Mouse (Mus musculus): ENCODE data around the gene Oxct1. TPM values are rescaled to one million over a fixed set of nuclear protein-coding genes. Genes with fewer than 3 reads are reported as not detected.
A peak's percentile ranks its signal among the peaks of the same experiment; 100 is the strongest.

The Oxct1 gene
- polyA plus RNA-seq, 1 experiment: 31.6 TPM

DNA sequence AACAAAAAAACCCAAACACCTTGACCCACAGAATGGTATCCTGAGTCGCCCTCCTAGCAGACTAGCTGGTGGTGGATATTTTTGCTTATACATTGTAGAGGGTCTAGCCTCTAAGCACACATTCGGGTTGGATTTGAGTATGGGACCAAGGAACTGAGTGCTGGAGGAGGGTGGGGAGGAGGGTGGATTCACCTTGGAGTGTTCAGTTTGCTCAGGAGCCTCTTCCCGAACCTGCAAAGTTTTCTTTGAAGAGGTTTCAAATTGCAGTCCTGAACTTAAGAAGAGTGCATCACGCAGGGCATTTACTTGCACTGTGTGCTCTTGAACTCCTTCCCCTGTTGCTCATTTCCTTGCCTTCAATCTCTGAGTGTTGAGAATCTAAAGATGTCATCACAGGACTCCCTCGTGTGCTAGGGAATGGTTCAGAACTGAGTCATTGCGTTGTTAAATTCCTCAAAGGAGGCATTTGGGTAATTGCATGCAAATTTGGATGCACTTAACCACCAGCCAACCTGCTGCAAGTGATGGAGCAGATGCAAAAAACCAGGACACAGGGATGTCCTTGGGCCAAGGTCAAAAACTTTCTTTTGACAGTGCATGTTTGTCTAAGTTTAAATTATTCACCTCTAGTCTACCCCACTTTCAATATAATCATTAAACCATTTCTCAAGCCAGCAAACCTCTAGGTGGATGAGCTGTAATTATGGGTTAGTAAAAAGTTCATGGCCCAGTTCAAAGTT, 1.7 kb downstream of the Oxct1 start:
- Histone ChIP-seq H3K36me3 (ENCODE audit: control insufficient read depth, insufficient read depth, low read length) (no peaks in the 10 kb centered on the region), H3K4me1 (replicated peaks; ENCODE audit: control insufficient read depth, insufficient read depth, low read length) (peaks cover 9% of the 10 kb centered on the region; the same call in 1 of the 2 replicates), H3K4me3 (ENCODE audit: control insufficient read depth, insufficient read depth, low read length) (peak overlapping the region; percentile 82; the same call in 1 of the 2 replicates), H3K27ac (ENCODE audit: control insufficient read depth, insufficient read depth, low read length) (no peak overlapping the region), H3K27me3 (ENCODE audit: control insufficient read depth, insufficient read depth, low read length) (no peaks in the 10 kb centered on the region)
- DNase-seq: no peak
- TF ChIP-seq CTCF (IDR thresholded peaks at IDR 0.05; ENCODE audit: borderline replicate concordance, control insufficient read depth, extremely low read depth, insufficient read depth, low read length, poor library complexity): no peak
- no peak for TF ChIP-seq POLR2A (IDR thresholded peaks at IDR 0.05; ENCODE audit: control insufficient read depth, extremely low read depth, insufficient read depth, low read length, poor library complexity)
- 30% methylated on average over 6 of the region's 6 CpGs for WGBS

DNA sequence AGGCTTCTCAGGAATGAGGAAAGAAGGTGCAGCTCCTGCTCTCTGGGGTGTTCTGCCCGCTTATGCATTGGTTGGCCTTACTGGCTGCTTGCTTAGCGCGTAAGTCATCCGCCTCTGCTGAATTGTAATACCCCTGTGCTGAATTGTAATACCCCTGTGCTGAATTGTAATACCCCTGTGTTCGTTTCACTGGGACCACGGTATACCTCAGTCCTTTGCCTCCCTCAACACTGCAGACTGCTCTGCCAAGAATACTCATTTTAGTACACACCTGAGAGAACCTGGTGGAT, 2.2 kb downstream of the Oxct1 start:
- TF ChIP-seq POLR2A (IDR thresholded peaks at IDR 0.05; ENCODE audit: control insufficient read depth, extremely low read depth, insufficient read depth, low read length, poor library complexity): no peak
- no peak for TF ChIP-seq CTCF (IDR thresholded peaks at IDR 0.05; ENCODE audit: borderline replicate concordance, control insufficient read depth, extremely low read depth, insufficient read depth, low read length, poor library complexity)
- Histone ChIP-seq H3K27me3 (ENCODE audit: control insufficient read depth, insufficient read depth, low read length) (no peaks in the 10 kb centered on the region), H3K4me3 (ENCODE audit: control insufficient read depth, insufficient read depth, low read length) (no peak overlapping the region), H3K4me1 (replicated peaks; ENCODE audit: control insufficient read depth, insufficient read depth, low read length) (peaks cover 9% of the 10 kb centered on the region; the same call in 1 of the 2 replicates), H3K36me3 (ENCODE audit: control insufficient read depth, insufficient read depth, low read length) (no peaks in the 10 kb centered on the region), H3K27ac (ENCODE audit: control insufficient read depth, insufficient read depth, low read length) (no peak overlapping the region)
- whole genome bisulfite sequencing: 96% methylated on average over 6 of the region's 6 CpGs
- DNase-seq: no peak

DNA sequence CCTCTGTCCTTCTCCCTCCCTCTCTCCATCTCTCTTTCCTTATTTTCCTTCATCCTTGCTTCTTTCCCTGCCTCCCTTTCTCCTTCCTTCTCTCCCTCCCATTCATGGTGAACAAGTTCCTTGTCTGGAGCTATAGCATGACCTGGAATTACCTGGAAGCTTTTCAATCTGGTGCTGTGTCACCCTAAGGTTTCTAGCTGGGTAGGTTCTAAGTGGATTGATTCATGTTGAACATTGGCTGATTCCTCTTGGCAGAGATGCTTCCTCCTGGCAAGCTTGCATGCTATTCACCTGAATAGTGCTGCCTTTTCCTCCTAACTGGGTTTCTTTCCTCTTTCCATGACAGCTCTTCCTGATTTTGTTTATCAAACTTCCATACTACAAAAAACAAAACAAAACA, 2.8 kb downstream of the Oxct1 start:
- H3K4me3 ChIP-seq (ENCODE audit: control insufficient read depth, insufficient read depth, low read length): no peak overlapping the region
- H3K4me1 ChIP-seq (replicated peaks; ENCODE audit: control insufficient read depth, insufficient read depth, low read length): peaks cover 9% of the 10 kb centered on the region; the same call in 1 of the 2 replicates
- TF ChIP-seq CTCF (IDR thresholded peaks at IDR 0.05; ENCODE audit: borderline replicate concordance, control insufficient read depth, extremely low read depth, insufficient read depth, low read length, poor library complexity) (no peak), POLR2A (IDR thresholded peaks at IDR 0.05; ENCODE audit: control insufficient read depth, extremely low read depth, insufficient read depth, low read length, poor library complexity) (no peak)
- H3K27ac ChIP-seq (ENCODE audit: control insufficient read depth, insufficient read depth, low read length): no peak overlapping the region
- DNase-seq: no peak
- H3K36me3 ChIP-seq (ENCODE audit: control insufficient read depth, insufficient read depth, low read length): no peaks in the 10 kb centered on the region
- H3K27me3 ChIP-seq (ENCODE audit: control insufficient read depth, insufficient read depth, low read length): no peaks in the 10 kb centered on the region

- Histone ChIP-seq H3K36me3 (ENCODE audit: control insufficient read depth, insufficient read depth, low read length) (no peaks in the 10 kb centered on the region), H3K27ac (ENCODE audit: control insufficient read depth, insufficient read depth, low read length) (no peak overlapping the region), H3K4me3 (ENCODE audit: control insufficient read depth, insufficient read depth, low read length) (no peak overlapping the region), H3K27me3 (ENCODE audit: control insufficient read depth, insufficient read depth, low read length) (no peaks in the 10 kb centered on the region), H3K4me1 (replicated peaks; ENCODE audit: control insufficient read depth, insufficient read depth, low read length) (no peaks in the 10 kb centered on the region)
- TF ChIP-seq POLR2A (IDR thresholded peaks at IDR 0.05; ENCODE audit: control insufficient read depth, extremely low read depth, insufficient read depth, low read length, poor library complexity) (no peak), CTCF (IDR thresholded peaks at IDR 0.05; ENCODE audit: borderline replicate concordance, control insufficient read depth, extremely low read depth, insufficient read depth, low read length, poor library complexity) (no peak)
- DNase-seq: no peak
- WGBS: 36% methylated on average over 3 of the region's 3 CpGs
Measured at GRCm38 (mm10) chr15:4033168-4034004, 7.2 kb downstream of the Oxct1 start.

DNA sequence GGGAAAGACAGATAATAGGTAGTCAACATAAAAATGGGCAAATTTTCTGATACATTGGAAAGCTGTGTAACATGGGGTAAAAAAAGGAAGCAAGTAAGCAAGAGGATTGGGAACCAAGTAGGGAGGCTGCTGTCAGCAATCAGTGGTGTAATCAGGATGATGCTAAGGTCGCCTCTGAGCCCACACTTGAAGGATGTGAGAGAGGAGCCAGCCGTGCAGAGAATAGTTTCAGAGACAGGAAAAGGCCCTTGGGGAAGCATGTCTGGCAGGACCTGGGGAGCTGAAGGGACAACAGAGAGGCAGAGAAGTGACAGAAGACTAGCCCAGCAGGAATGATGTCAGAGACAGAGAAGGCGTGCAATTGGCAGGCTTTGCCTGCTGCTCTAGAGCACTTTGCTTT, 16.2 kb downstream of the Oxct1 start:
- TF ChIP-seq CTCF (IDR thresholded peaks at IDR 0.05; ENCODE audit: borderline replicate concordance, control insufficient read depth, extremely low read depth, insufficient read depth, low read length, poor library complexity): no peak
- no peak for TF ChIP-seq POLR2A (IDR thresholded peaks at IDR 0.05; ENCODE audit: control insufficient read depth, extremely low read depth, insufficient read depth, low read length, poor library complexity)
- peak overlapping the region; percentile 10; the same call in 1 of the 2 replicates for H3K27ac ChIP-seq (ENCODE audit: control insufficient read depth, insufficient read depth, low read length)
- WGBS: 59% methylated on average over 3 of the region's 3 CpGs
- no peak overlapping the region for H3K4me3 ChIP-seq (ENCODE audit: control insufficient read depth, insufficient read depth, low read length)
- DNase-seq: no peak
- no peaks in the 10 kb centered on the region for H3K36me3 ChIP-seq (ENCODE audit: control insufficient read depth, insufficient read depth, low read length)
- H3K27me3 ChIP-seq (ENCODE audit: control insufficient read depth, insufficient read depth, low read length): no peaks in the 10 kb centered on the region
- peaks cover 18% of the 10 kb centered on the region for H3K4me1 ChIP-seq (replicated peaks; ENCODE audit: control insufficient read depth, insufficient read depth, low read length)

GRCm38 (mm10) chr15:4043032-4043471, 16.9 kb downstream of the Oxct1 start:
- H3K27ac ChIP-seq (ENCODE audit: control insufficient read depth, insufficient read depth, low read length): peak overlapping the region; percentile 41
- 17% methylated on average over 4 of the region's 4 CpGs for WGBS
- no peaks in the 10 kb centered on the region for H3K36me3 ChIP-seq (ENCODE audit: control insufficient read depth, insufficient read depth, low read length)
- H3K4me3 ChIP-seq (ENCODE audit: control insufficient read depth, insufficient read depth, low read length): no peak overlapping the region; the same call in none of the 2 replicates
- peak; percentile 54 for DNase-seq
- peaks cover 18% of the 10 kb centered on the region for H3K4me1 ChIP-seq (replicated peaks; ENCODE audit: control insufficient read depth, insufficient read depth, low read length)
- H3K27me3 ChIP-seq (ENCODE audit: control insufficient read depth, insufficient read depth, low read length): no peaks in the 10 kb centered on the region
- TF ChIP-seq POLR2A (IDR thresholded peaks at IDR 0.05; ENCODE audit: control insufficient read depth, extremely low read depth, insufficient read depth, low read length, poor library complexity): no peak
- TF ChIP-seq CTCF (IDR thresholded peaks at IDR 0.05; ENCODE audit: borderline replicate concordance, control insufficient read depth, extremely low read depth, insufficient read depth, low read length, poor library complexity): no peak

All from thymus, adult 2 months (tissue).